Mouse (Mus musculus) brain, embryonic 14.5 days (tissue): ENCODE data around the gene Pou4f2.

Experiments used
- CTCF ChIP-seq: fragments of 200-500 bp; IDR thresholded peaks from 2 replicates; pipeline ENCODE4 v1.5.1; 2012; ENCODE audit warnings: inconsistent platforms, mild to moderate bottlenecking, moderate library complexity, borderline replicate concordance; ENCODE audit not compliant: insufficient read depth, insufficient read length; ENCODE audit errors: extremely low read depth
- POLR2A ChIP-seq: fragments of 200-500 bp; IDR thresholded peaks from 2 replicates; pipeline ENCODE4 v1.6.1; 2012; ENCODE audit warnings: mild to moderate bottlenecking, inconsistent platforms, borderline replicate concordance; ENCODE audit not compliant: poor library complexity, insufficient read depth, insufficient read length, severe bottlenecking; ENCODE audit errors: extremely low read depth

DNA sequence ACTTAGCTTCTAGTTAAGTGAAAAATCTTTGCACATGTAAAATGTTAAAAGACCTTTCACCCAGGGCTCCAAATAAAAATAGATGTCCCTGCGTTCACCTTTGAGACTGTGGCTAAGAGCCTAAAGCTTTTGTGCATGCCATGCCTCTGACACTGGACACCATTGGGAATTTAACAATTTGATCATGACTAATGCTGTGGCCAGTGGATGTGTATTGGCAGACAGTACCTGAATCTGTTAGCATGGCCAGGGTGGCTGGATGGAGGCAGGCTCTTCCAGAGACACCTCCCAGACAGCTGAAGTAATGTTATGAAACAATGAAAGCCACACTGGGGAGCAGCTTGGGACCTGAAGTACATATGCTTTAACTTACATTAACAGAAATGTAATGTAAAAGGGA is 6.3 kb upstream of the Pou4f2 start:
- TF ChIP-seq CTCF: no peak
- TF ChIP-seq POLR2A: no peak
